Mouse (Mus musculus) cerebellum, postnatal 14 days (tissue): ENCODE measurements around the gene Phex.

ENCODE experiments used
- DNase-seq, 2 experiments: peaks; one replicate each; pipeline ENCODE4 v3.0.0; 2021; ENCODE audit warnings: mixed read lengths in 2 of 2

Phex gene

GRCm38 (mm10) chrX:157306796-157307405 lies 108.2 kb downstream of the Phex start:
- peak; percentile 26 to 64 for DNase-seq

- peak; percentile 16 to 31 for DNase-seq
These were observed 109.3 kb downstream of the Phex start for GRCm38 (mm10) chrX:157305852-157306232.

- DNase-seq: peak; percentile 52 to 65
These were observed 109.8 kb downstream of the Phex start for GRCm38 (mm10) chrX:157305193-157305851.

- no peak for DNase-seq
These were observed 122.7 kb downstream of the Phex start for GRCm38 (mm10) chrX:157292411-157292810.

- no peak for DNase-seq
These were observed 138.5 kb downstream of the Phex start for GRCm38 (mm10) chrX:157276581-157276980.

GRCm38 (mm10) chrX:157273291-157273690 lies 141.8 kb downstream of the Phex start:
- DNase-seq: no peak

GRCm38 (mm10) chrX:157271609-157272008 lies 143.5 kb downstream of the Phex start:
- DNase-seq: no peak

GRCm38 (mm10) chrX:157269726-157270305 lies 145.3 kb downstream of the Phex start:
- no peak for DNase-seq

- DNase-seq: peak in 1 of 2 experiments; percentile 43
These were observed 147.0 kb downstream of the Phex start for GRCm38 (mm10) chrX:157268141-157268540.

GRCm38 (mm10) chrX:157202736-157203135 lies 212.4 kb downstream of the Phex start:
- peak; percentile 44 to 59 for DNase-seq

- DNase-seq: peak; percentile 7 to 41
These were observed 230.9 kb downstream of the Phex start for GRCm38 (mm10) chrX:157184167-157184566.

- no peak for DNase-seq
These were observed 234.3 kb downstream of the Phex start for GRCm38 (mm10) chrX:157180845-157181244.

GRCm38 (mm10) chrX:157164142-157164541 lies 251.0 kb downstream of the Phex start:
- no peak for DNase-seq

- DNase-seq: no peak
These were observed 251.7 kb downstream of the Phex start for GRCm38 (mm10) chrX:157163394-157163793.

- no peak for DNase-seq
These were observed 270.4 kb downstream of the Phex start for GRCm38 (mm10) chrX:157144675-157145074.

- peak; percentile 35 to 52 for DNase-seq
These were observed 275.5 kb downstream of the Phex start for GRCm38 (mm10) chrX:157139601-157140000.
